Mouse (Mus musculus) kidney, postnatal 4 days (tissue): ENCODE measurements around the gene Gpr107.

Source experiments
- DNase-seq, 2 experiments: peaks; one replicate each; pipeline ENCODE4 v3.0.0; 2021; ENCODE audit warnings: mixed read lengths in 2 of 2

Gpr107 gene

GRCm38 (mm10) chr2:31127899-31128298 lies 24.2 kb upstream of the Gpr107 start:
- DNase-seq: no peak

GRCm38 (mm10) chr2:31129742-31130518 lies 22.2 kb upstream of the Gpr107 start:
- no peak for DNase-seq

GRCm38 (mm10) chr2:31130815-31131299 lies 21.3 kb upstream of the Gpr107 start:
- DNase-seq: peak; percentile 49 to 61

- peak; percentile 60 to 72 for DNase-seq
Observed at GRCm38 (mm10) chr2:31132682-31133081, 19.4 kb upstream of the Gpr107 start.

DNA sequence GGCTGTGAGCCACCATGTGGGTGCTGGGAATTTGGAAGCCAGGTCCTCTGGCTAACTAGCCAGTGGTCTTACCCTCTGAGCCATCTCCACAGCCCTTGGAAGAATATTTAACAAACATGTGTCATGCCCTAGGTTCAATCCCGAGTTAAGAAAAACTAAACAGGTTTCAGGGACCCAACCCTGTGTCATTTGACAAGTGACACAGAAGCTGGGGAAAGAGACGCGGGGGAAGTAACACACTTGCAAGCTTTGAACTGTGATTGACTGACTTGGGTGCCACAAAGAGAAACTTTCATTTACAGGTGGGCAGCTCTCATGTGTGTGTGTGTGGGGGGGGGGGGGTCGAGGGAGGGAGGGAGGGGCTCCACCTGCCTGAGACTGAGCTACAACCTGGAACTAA lies 18.1 kb upstream of the Gpr107 start:
- no peak for DNase-seq

DNA sequence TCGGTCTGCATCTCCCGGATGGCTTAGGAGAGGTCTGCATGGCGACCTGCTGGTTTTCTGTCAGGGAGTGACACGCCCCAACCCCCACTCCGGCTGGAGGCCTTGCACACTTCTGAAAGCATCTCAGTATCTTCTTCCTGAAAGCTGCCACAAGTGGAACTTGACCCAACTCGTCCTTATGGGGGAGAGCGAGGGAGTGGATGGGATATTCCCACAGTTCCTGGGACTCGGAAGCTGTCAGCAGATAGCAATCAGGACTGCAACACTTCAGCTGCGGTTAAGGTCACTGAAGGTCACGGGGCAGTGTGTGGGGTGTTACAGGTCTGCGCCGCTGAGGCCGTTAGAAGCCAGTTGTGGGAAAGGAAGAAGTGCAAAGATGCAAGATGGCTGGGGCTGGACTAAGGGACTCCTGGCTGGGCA lies 16.6 kb upstream of the Gpr107 start:
- peak; percentile 46 to 57 for DNase-seq

DNA sequence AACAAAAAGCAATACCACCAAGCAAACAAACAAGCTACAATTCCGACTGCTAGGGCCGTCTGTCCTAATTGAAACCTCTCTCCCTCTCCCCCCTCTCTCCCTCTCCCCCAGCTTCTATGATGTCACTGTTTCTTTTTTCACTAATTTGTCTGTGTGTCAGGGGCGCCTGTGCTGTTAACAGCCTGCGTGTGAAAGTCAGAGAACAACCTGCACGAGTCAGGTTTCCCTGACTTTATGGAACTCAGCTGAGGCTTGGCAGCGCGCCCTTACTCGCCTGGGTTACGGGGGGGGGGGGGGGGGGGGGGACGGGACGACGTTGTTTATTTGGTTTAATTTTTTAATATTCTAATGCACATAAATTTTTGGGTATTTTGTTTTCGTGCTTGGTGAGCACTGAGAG lies 15.8 kb upstream of the Gpr107 start:
- peak in 1 of 2 experiments; percentile 38 for DNase-seq

DNA sequence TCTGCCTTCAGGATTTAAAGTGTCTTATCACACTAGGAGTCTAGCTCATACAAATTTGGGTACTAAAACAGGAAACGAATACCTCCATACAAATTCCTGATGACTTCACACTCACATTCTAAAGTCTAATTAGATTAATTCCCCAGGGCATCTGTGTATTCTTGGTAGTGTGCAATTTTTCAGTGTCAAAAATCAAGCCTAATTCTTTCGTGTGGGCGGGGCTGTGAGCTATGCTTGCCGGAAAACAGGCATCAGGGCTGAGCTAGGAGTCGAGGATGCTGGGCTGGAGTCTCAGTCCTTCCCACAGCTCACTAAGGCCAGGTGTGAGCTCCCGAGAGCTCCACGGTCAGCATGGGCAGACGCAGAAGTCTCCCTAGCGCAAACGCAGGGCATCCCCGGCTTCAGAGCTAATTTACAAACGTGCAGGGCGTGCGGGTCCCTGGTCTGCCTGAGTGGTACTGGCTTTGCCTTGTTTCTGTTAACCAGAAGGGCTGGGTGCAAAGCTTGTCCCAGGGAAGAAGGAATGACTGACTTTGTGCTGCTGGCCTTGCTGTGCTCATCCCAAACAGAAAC lies 15.0 kb upstream of the Gpr107 start:
- no peak for DNase-seq

GRCm38 (mm10) chr2:31139174-31139632 lies 12.9 kb upstream of the Gpr107 start:
- no peak for DNase-seq

- no peak for DNase-seq
Observed at GRCm38 (mm10) chr2:31139991-31140771, 11.9 kb upstream of the Gpr107 start.

GRCm38 (mm10) chr2:31140772-31141073 lies 11.4 kb upstream of the Gpr107 start:
- no peak for DNase-seq

GRCm38 (mm10) chr2:31141074-31141866 lies 10.8 kb upstream of the Gpr107 start:
- DNase-seq: peak; percentile 59 to 69

GRCm38 (mm10) chr2:31141867-31142454 lies 10.2 kb upstream of the Gpr107 start, which contains the start of gene Fnbp1:
Gene Fnbp1, minus strand, starts transcription at chr2:31142008.
- DNase-seq: peak; percentile 90 to 94

DNA sequence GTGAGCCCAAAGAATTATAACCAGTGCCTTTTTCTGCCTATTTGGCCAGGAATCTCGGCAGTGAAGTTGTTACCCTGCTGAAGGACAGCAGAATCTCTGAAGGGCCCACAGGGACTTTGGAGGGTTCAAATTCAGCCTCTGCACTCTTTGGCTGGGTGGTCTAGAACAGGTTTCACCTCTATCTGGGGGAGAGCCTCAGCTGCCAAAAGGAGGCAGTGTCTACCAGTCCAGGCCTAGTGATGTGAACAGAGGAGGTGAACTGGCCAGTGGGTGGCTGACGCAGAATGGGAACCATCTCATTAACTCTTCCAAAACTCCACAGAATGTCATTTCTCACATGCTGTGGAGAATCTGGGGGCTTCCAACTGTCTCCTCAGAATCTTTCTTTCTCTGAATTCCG lies 9.6 kb upstream of the Gpr107 start:
- peak; percentile 27 to 55 for DNase-seq

- no peak for DNase-seq
Observed at GRCm38 (mm10) chr2:31143326-31143725, 8.8 kb upstream of the Gpr107 start.

DNA sequence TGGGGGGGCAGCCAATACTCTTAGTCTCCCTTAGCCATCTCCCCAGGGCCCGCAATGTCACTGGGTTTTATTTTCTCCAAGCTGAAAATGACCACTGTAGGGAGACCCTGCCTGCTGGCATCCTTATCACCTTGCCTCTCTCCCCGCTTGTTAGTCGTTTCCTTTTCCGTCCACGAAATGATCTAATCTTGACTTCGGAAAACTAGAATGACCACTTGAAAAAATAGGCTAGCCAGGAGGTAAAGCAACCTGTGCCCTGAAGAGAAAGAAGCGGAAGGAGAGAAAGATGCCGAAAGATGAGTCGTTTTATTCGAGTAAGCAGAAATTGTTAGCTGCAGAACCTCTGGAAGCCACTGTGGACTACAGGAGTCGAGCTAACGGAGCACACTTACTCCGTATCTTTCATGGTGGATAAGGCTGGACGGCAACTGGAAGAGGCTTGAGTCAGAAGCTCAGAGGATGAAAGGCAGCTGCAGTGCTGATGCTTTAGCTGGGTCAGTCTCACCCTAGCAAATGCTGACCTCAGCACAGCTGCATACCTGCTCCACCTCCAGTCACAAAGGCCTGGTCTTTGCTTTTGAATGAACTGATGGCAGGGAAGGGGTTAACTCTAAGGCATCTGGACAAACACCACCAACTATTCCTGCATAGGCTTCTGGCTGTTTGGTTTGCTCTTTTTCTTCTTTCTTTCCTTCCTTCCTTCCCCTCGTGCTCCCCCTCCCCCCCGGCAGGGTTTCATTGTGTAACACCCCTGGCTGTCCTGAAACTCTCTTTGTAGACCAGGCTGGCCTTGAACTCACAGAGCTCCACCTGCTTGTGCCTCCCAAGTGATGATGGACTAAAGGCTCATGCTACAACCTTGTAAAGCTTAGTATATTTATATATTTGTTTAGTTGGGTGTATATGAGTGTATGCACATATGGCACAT lies 8.1 kb upstream of the Gpr107 start:
- DNase-seq: no peak

DNA sequence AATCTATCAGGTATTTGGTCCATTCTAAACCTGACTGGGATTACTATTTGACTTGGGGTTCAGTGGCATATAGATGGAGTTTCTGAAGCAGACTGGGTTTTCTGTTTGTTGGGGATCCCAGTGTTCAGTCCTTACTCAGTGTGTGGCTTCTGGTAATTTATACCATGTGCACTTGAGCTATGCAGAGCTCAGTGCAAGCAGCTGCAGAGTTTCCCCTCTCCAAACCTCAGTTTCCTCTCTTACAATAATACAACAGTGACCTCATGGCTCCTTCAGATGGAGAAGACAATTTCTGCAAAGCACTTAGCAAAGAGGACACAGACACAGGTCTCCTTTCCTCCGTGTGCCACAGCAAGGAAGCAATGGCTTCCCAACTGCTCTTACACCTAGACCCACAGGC lies 7.2 kb upstream of the Gpr107 start:
- DNase-seq: no peak

DNA sequence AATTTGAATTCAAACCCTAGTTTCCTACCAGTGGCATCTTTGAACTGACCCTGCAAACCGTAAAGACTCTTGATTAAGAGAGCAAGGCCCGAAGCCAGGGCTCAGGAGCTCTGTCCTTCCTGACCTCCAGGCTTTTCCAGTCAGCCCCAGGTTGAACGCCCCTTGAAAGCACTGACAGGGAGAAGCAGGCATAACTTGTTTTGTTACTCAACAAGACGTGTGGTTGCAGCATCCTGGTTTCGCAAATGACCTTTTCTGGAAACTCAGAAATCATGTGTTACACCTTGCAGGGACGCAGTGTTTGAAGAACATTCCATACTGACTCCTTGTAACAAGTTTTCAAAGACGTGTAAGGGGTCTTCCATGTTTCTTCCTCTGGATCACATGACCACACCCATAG lies 5.1 kb upstream of the Gpr107 start:
- DNase-seq: no peak

GRCm38 (mm10) chr2:31150762-31151161 lies 1.4 kb upstream of the Gpr107 start:
- no peak for DNase-seq

DNA sequence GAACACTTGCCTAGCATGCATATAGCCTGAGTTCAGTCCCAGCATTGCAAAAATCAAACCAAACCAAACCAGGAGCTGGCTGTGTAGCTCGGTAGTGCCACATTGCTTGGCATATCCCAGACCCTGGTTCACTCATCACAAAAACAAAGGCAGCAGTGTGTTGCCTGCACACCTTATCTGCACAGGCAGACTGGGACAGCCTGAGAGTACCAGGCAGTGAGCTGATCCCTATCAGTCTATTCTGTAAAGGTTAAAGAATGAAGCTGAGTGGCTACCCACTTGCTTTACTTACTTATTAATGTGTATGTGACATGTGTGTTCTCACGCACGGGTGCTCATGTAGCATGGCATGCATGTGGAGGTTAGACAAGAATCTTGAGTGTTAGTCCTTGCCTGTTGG lies 4.7 kb downstream of the Gpr107 start:
- no peak for DNase-seq
